ENCODE assay signal across 1 mouse cellular context in genomic region chr5:107986255-107986966, GRCm38 (mm10).
TF ChIP-seq lines count a peak whose summit lies in the region.

No protein-coding gene starts in this region.

TF ChIP-seq in CH12.LX, 34 proteins besides CTCF, POLR2A, EP300 and RAD21 (continued from another document):
- TF ChIP-seq UBTF (IDR thresholded peaks at IDR 0.05; ENCODE audit: low read depth, low read length) (0 out of 2 replicates have a peak, but pooled peaks have one; percentile 51), SMC3 (IDR thresholded peaks at IDR 0.05; ENCODE audit: low read depth, low read length) (peak; percentile 93), E2F4 (IDR thresholded peaks at IDR 0.05; ENCODE audit: insufficient replicate concordance, low read depth, low read length) (no peak), TBP (conservative IDR thresholded peaks at IDR 0.05; ENCODE audit: low read depth, low read length) (no peak), ZKSCAN1 (IDR thresholded peaks at IDR 0.05; ENCODE audit: borderline replicate concordance, low read depth, low read length) (no peak), MEF2A (IDR thresholded peaks at IDR 0.05; ENCODE audit: borderline replicate concordance, low read depth, low read length) (no peak), HCFC1 (IDR thresholded peaks at IDR 0.05; ENCODE audit: low read depth, low read length) (no peak), ETS1 (conservative IDR thresholded peaks at IDR 0.05; ENCODE audit: low read depth, low read length) (no peak), USF2 (conservative IDR thresholded peaks at IDR 0.05; ENCODE audit: low read depth, low read length) (no peak)
